Mouse (Mus musculus): ENCODE measurements around the gene Fam174b.

Fam174b gene

DNA sequence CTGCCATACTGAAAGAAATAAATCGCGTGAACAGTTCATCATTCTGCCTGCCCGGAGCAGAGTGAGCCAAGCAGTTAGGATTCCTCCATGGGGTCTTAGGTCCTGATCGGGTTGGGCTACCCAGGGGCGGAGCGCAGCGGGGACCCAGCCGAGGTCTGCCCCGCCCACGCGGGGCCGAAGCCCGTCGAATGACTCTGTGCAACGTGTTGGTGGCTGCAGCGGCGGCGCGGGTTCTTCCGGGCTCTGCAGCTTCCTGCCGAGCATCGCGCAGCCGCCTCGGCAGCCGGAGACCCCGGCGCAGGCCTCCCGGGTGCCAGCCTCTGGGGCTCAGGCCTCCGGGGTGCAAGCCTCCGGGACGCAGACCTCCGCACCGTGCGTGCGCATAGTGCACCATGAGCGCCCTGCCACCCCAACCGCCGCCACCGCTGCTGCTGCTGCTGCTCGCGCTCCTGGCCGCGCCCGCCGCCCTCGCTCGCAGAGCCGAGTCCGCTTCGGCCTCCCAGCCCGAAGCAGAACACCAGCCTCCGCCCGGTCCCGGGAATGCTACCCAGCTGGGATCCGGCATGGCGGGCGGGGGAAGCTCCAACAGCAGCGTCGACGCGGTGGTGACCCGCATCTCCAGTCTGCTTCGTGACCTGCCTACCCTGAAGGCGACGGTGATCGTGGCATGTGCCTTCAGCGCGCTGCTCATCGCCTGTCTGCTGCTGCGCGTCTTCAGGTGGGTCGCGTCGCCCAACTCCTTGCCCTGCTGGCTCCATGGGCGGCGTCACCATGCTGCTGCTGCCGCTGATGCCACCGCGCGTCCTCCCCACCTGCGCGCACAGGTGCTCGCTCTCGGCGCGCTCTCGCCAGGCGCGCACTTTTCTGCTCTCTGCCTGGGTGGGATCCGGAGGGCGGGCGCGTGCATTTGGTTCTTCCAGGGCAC is at the start of gene Fam174b:
Fam174b (plus strand) TSS at position 192 of the 925 bp plus-strand sequence.
- DNase-seq (ENCODE audit: low spot score in 2 of 2), result peak; percentile 1 to 6

DNA sequence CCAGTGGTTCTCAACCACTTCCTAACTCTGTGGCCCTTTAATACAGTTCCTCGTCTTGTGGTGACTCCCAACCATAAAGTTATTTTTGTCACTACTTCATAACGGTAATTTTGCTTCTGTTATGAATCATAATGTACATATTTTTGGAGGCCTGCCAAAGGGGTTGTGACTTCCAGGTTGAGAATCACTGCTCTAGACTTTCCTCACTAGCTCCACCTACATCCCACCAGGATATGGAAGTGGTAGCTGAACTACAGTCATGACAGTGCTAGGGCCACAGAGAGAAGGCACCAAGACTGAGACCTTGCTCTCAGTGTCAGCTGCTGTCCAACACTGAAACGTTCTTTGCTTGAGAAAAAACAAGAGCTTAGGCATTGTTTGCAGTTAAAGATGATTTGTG is 43.0 kb upstream of the Fam174b start:
- no peak for DNase-seq (ENCODE audit: low spot score in 2 of 2)

DNA sequence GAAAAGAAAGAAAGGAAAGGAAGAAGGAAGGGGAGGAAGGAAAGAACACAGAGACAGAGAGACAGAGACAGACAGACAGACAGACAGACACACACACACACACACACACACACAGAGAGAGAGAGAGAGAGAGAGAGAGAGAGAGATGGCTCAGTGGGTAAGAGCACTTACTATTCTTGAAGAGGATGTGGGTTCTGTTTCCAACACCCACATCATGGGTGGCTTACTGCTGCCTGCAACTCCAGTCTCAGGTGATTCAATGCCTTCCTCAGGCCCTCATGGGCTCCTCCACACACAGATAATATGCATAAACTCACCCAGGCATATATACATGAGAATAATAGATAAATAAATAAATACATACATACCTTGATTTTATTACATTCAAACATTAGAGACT is 35.8 kb upstream of the Fam174b start:
- no peak for DNase-seq (ENCODE audit: low spot score in 2 of 2)

DNA sequence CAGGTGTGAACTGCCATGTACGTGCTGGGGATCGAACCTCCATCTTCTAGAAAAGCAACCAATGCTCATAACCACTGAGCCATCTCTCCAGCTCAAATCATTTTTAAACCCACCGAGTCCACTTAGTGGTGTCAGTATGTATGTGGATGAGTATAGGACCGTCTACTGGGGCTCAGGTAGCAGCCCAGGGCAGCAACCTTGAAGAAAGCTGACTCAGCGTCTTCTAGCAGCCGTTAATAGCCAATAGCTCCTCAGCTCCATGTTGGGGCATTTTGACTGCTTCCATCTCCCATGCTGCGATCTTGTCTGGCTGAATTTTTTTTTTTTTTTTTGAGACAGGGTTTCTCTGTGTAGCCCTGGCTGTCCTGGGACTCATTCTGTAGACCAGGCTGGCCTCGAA is 26.6 kb upstream of the Fam174b start:
- no peak for DNase-seq (ENCODE audit: low spot score in 2 of 2)

DNA sequence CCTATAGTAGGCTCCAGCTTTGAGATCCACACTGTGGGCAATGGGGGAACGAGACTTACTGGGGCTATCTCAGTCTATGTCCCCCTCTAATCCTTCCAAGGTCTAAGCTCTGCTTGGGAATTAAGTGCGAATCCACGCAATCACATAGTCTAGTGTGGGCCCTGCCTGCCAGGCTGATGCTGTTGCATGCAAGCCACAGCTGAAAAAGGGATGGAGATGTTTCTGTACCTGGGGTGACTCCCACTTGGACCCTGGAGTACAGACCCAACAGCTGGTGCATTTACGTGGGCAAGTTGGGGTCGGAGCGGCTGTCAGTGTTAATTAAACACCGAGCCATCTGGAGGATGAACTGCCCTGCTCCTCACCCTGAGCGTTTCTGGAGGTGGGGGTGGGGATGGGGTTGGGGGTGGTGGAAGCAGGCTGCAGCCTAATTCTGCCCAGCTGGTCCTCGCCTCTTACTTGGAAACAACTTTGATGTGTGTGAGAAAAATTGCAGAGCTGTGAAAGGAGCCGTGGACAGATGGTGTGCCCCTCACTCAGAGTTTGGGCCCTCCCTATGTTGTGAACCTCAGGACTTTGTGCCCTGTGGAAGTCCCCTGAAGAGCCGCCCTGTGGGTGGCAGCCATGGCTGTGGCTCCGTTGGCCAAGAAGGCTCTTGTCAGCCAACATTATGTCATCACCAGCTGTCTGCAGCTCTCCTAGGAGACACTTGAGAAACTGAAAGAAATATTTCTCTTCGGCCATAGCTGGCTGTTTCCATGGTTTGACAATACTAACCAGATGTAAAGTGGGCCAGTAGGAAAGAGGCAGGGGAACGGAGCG is 24.0 kb upstream of the Fam174b start:
- no peak for DNase-seq (ENCODE audit: low spot score in 2 of 2)

DNA sequence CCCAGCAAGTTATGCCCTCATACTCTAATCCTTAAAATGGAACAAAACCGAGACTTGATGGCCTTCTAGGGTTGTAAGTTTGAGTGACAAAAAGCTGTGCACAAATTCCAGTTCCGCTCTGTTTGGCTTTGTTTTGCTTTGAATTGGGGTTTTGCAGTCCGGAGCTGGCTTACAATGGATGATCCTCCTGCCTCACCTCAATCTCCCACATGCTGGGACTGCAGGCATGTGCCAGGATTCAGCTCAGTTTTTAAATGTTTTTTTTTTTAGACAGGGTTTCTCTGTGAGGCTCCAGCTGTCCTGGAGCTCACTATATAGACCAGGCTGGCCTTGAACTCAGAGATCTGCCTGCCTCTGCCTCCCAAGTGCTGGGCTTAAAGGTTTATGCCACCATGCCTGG is 23.3 kb upstream of the Fam174b start:
- no peak for DNase-seq (ENCODE audit: low spot score in 2 of 2)

DNA sequence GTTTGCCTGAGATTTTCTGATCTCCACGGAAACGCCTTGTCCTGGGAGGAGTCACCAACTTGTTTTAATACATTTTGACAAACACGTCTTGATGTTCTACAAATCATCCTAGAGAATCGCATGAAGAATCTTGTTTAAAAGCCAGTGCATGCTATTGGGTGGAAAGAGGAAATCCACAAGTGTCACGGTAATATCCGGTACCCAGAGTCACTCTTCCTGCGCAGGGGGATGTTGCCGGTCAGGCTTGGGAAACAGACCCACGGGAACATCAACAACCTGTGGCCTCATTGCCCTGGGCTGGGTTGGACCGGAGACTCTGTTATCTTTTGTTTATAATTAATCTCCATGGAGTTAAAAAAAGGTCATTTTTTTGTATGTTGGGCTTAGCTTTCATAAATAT is 22.1 kb upstream of the Fam174b start:
- no peak for DNase-seq (ENCODE audit: low spot score in 2 of 2)

DNA sequence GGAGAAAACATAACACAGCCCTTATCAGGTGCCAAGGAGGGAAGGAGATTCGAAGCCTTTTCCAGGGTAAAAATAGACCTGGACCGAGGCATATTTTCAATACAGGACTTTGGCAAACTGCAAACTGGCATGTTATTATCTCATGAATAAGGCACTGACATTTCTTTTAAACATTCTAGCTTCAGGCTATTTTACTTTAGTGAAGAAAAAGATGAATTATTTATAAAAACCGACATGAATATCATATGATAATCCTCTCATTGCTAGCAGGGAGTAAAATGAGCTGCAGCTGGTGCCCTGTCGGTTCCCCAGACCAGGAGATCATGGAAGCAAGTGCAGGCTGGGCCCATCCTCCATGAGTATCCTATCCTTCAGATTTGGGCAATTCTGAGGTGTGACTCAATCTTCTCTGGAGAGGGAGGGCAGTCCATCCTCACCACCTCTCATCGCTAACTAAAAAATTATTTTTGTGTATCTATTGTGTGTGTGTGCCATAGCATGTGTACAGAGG is 21.6 kb upstream of the Fam174b start:
- no peak for DNase-seq (ENCODE audit: low spot score in 2 of 2)

DNA sequence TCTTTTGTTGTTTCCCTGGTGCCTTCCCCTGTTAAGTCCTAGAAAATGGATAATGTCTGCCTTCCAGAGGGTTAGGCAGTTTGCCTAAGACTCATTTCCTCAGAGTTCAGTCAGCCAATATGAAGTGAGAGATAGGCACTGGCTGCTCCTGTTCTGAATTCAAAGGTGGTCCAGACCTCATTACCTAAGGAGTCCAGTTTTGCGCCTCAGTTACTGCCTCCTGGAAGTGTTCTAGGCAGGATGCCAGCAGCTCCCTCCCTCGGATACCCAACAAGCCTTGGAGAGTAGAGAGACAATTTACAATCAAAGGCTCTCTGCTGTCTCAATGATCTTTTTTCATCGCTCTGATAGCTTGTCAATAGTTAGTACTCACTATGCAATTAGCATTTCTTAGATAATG is 19.1 kb upstream of the Fam174b start:
- no peak for DNase-seq (ENCODE audit: low spot score in 2 of 2)

DNA sequence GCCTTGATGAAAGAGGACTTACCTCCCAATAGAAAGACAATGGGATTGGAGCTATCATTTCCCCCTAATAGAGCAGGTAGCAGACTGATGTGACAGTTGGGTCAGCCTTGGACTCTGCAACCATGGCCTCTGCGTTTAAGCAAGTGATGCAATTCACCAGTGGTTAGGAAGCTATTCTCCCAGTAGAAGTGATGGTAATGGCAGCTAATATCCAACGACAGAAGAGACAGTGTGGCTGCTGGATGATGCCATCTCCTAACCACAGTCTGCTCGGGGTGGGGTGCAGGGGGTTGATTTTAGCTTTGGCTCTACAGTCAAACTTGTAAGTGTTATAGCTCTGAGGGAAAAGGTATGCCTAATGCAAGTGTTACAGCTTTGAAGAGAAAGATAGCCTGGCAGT is 18.3 kb upstream of the Fam174b start:
- DNase-seq (ENCODE audit: low spot score in 2 of 2), result no peak

DNA sequence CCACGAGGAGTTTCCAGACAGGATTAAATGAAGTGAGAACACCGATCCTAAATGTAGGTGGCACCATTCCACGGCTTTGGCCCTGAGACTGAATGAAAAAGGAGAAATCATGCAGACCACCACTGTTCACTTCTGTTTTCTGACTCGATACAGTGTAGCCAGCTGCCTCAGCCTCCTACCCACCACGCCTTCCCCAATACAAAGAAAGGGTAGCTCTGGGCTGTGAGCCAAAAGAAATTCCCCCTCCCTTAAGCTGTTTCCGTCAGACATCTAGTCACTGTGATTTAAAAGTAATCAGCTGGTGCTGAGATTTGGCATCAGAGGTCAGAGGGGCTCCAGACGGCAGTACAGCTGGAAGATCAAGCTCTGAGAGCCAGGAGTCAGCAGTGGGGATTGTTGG is 10.2 kb upstream of the Fam174b start:
- DNase-seq (ENCODE audit: low spot score in 2 of 2), result no peak

DNA sequence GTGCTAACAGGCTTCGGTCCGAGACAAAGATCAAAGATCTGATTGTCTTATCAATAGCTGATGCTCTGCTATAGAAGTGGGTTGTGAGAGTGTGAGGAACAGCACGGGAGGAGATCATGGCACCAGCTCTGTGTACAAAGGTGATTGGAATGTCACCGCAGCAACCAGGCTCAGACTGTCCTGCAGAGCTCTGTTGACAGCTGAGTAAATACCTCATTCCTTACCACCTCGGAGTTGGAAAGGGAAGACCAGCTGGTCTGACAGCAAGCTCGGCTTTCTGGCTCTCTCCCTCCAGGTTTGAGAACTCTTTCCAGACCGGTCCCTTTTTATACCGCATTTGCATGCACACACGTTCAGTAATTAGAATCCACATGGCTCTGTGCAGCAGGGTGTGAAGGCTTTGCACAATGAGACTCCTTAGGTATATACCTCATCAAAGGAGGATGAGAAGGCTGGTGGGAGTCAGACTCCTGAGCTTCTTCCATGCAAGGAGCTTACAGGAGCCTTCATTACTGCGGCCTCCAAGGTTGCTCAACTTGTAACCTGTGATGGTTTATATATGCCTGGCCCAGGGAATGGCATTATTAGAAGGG is 9.6 kb upstream of the Fam174b start:
- DNase-seq (ENCODE audit: low spot score in 2 of 2), result no peak

DNA sequence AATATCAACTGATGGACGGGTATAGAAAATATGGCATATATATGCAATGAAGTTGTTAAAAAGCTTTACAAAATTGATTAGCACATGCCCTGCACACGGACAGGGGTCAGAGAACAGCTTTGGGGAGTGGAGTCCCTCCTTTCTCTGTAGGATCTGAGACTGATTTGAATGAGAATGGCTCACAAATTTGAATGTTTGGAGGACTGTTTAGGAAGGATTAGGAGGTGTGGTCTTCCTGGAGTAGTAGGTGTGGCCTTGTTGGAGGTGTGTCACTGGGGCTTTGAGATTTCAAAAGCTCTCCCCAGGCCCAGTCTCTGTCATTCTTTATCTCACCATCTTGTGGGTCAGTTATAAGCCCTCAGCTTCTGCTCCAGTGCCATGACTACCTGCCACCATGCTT is 4.1 kb upstream of the Fam174b start:
- no peak for DNase-seq (ENCODE audit: low spot score in 2 of 2)

DNA sequence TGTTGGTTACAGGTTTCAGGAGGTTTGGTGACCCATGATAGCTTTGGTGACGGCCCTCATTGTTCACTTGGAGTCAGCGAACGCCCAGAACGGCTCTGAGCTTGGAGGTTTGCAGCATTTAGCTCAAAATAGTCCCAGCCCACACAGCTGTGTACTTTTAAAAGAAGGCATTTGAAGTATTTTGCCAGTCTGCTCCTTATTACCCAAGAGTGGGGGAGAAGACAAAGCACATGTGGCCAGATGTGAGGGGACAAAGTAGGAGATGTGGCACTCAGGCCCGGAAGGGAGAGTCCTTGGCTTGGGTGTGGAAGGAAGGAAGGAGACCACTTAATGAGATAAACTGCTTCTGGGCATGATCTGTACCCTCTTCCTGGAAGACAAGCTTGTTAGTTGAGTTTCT is 1.3 kb downstream of the Fam174b start:
- no peak for DNase-seq (ENCODE audit: low spot score in 2 of 2)

DNA sequence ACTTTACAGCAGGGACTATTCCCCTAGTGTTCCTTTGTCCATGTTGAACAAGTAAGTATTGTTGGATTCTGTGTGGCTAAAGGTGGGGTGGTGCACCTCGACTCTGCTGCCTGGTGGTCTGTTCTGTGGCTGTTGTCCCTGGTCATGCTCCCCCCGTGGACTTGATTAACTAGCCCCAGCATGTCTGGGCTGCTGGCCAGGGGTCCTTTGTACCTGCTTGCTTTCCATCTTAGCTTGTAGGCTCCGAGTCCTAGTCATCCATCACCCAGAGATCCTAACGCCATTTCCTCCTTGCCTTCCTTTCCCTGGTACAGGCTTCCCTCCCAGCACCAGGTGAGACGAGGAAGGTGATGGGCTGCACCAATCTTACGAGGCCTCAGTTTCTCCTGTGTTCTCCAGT is 1.7 kb downstream of the Fam174b start:
- no peak for DNase-seq (ENCODE audit: low spot score in 2 of 2)

DNA sequence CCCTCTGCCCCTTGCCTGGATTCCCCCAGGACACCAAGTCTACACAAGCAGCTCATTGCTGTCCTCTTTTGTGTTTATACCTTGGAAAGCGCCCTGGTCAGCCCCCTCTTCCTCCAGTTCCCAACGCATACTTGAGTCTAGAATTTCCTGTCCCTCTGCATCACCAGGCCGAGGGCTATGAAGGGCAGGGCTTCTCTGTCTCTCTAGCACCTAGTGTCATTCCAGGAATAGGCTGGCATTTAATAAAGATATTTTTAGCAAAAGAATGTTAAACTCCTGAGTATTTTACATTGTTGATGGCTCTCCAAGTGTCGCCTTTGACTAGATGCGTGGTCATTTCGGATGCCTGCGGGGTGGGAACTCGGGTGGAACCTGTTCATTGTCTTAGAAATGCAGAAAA is 3.0 kb downstream of the Fam174b start:
- no peak for DNase-seq (ENCODE audit: low spot score in 2 of 2)

DNA sequence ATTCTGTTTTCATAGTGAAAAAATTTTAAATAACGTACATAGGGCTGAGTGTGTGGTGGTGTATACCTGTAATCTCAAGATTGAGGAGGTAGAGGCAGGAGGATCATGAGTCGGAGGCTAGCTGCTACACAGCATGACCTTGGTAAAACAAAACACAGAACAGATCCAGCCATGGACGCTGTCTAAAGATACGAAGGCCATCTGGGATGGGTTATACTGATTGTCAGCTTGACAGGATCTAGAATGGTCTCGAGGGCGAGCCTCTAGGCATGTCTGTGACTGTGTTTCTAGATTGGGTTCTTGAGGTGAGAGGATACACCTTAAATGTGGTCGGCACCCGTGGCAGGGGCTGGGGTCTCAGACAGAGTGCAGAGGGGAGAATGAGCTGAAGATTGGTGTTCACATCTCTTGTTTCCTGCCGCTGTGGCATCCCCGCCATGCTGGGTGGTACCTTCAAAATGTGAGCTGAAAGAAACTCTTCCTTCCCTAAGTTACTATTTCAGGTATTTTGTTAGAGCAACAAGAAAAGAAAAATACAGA is 3.8 kb downstream of the Fam174b start:
- DNase-seq (ENCODE audit: low spot score in 2 of 2), result no peak

DNA sequence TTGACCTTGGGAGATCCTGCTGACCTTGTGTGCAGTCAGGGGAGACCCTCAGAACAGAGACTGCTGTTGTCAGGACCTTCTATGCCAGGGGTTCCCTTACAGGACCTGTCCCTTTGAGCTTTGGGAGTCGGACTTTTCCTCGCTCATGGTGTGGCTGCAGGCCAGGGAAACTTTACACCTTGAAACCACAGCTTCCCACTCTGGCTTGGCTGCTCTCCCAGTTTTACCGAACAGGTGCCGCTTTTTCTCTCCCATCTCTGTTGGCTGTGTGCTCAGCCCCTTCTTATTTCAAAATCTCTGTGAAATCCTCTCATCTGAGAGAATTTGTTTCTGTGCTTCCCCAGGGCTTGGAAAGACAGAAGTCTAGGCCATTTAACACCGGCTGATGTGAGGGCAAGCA is 5.8 kb downstream of the Fam174b start:
- no peak for DNase-seq (ENCODE audit: low spot score in 2 of 2)

DNA sequence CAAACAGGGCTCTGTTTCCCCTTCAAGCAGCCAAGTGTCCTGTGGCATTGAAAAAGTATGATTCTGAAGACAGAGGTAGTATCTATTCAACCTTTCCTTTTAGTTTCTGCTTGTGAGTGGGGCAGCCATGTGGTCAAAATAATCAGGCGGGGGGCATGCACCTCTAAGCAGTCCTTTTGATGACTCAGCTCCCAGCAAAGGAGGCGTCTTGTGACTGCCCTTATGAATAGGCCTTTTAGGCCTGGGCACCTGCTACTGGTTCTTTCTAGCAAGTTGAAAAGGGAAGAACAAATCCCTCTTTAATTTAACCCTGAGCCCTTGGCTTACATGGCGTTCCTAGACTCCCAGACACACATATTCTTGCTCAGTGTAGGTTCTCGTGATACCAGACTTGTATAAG is 6.7 kb downstream of the Fam174b start:
- no peak for DNase-seq (ENCODE audit: low spot score in 2 of 2)

DNA sequence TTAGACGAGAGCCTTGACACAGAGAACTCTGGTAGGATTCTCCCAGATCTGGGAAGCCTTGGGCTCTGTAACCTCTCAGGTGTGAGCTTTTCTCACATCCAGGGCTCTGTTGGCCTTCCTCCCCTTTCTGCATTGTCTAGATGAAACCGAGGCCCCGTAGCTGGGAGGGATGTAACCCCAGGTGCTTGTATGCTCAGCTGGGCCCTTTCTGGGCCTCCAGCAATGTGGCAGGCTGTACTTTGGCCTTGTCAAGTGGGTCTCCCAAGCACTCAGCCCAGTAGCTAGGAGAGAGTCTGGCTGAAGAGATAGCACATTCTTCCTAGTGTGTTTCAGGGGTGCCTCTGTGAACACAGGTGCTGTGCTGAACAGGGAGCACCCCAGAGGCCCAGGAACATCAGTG is 7.4 kb downstream of the Fam174b start:
- DNase-seq (ENCODE audit: low spot score in 2 of 2), result no peak

DNA sequence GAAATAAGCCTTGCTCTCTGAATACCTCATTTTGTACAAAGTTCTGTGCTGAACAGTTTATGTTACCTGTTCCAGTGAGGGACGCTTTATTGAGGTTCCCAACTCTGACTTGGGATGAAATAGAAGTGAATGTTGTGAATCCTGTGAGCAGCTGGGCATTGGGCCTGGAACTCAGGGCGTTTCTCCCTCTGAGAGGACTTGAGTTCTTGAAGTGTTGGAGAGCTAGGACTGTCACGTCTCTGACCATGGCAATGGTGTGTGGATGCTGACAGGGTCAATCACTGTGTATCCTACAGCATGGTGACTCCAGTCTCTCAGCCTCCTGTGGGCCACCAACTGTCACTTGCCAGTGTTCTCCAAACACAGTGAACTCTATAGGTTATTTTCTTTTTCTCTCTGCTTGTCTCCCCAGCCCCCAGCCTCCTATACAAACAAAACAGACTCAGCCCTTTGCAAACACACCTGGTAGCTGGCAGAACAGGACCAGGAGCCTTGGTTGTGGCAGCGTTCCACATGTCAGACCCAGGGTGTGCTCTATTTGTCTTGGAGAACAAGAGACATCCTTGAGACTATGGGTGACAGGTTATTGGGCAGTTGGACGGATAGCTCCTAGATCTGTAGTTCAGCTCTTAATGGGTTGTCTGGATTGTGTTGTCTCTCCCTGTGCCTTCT is 8.5 kb downstream of the Fam174b start:
- DNase-seq (ENCODE audit: low spot score in 2 of 2), result no peak

DNA sequence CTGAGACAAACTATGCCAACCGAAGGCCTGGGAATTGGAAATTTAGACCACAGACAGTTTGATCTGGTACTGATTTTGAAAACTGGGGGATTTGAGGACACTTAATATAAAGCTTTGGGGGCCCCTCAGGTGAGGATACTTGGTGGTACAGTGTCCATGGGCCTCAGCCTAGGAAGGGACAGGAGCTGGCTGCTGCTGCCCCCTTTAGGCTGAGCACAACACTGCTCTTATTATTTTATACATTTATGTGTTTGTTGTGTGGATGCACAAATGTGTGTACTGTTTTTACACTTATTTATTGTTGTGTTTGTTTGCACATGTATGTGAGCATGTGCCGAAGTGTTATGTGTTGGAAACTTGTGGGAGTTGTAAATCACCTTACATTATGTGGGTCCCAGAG is 9.2 kb downstream of the Fam174b start:
- no peak for DNase-seq (ENCODE audit: low spot score in 2 of 2)

Data from spleen, postnatal 36 days (tissue).